ENCODE assay signal across 9 mouse cellular contexts in genomic region chr8:3387286-3387685, GRCm38 (mm10). TPM values are rescaled to one million over a fixed set of nuclear protein-coding genes. Genes with fewer than 3 reads are reported as not detected.
A peak's percentile ranks its signal among the peaks of the same experiment; 100 is the strongest.
DNase-seq lines count a peak whose midpoint lies in the region; ATAC-seq and TF ChIP-seq lines count a peak whose summit lies in the region.
"Had no signal": no experiment of that assay in that cellular context is flagged by ENCODE, and none has a peak within 500 bp of the region (broad histone marks: within the 10 kb centered on the region; RNA-seq: fewer than 3 reads in every experiment).

No protein-coding gene starts in this region.

- H3K27ac ChIP-seq in cortical plate, adult 2 months (ENCODE audit: insufficient read depth, low read length), result no peak overlapping the region
- H3K27ac ChIP-seq: heart, embryonic 15.5 days had no signal

- no peaks in the 10 kb centered on the region; the same call in 1 of the 2 replicates for H3K4me1 ChIP-seq in cortical plate, adult 2 months (ENCODE audit: control insufficient read depth, insufficient read depth, low read length)
- H3K4me1 ChIP-seq: heart, embryonic 15.5 days had no signal

- DNase-seq in CD4-positive helper T cell, adult 2 months (ENCODE audit: low read depth, low spot score), result peak; percentile 65
- DNase-seq in Muller cell, postnatal 12 days (ENCODE audit: inconsistent ontology term), result peak; percentile 28
- DNase-seq in layer of hippocampus, adult 18-20 months (ENCODE audit: low spot score in 2 of 2), result peak; percentile 33 to 72
- peak; percentile 70 for DNase-seq in lung, postnatal 25 days (ENCODE audit: low spot score)
- peak; percentile 48 for DNase-seq in right cerebral cortex, postnatal 25 days
- peak; percentile 77 for DNase-seq in urinary bladder, postnatal 14 days (ENCODE audit: low spot score)

- TF ChIP-seq CTCF in cortical plate, adult 2 months (IDR thresholded peaks at IDR 0.05; ENCODE audit: extremely low read depth, insufficient read depth, low read length), result peak; percentile 73

- peak; percentile 89 for ATAC-seq in granulocyte monocyte progenitor cell, adult 5-6 weeks (replicated peaks; ENCODE audit: poor library complexity, severe bottlenecking)

- TF ChIP-seq POLR2A in cortical plate, adult 2 months (IDR thresholded peaks at IDR 0.05; ENCODE audit: extremely low read depth, insufficient read depth, low read length), result no peak

- no peak overlapping the region for H3K4me3 ChIP-seq in cortical plate, adult 2 months (ENCODE audit: insufficient read depth, low read length)
- H3K4me3 ChIP-seq: heart, embryonic 15.5 days had no signal

RNA-seq across cellular contexts. Expression of gene Arhgef18, which starts 5.5 kb away (rescaled TPM):
- 33.0 and 34.2 TPM in 2 replicates for polyA plus RNA-seq in cortical plate, adult 2 months (2012; rRNA removed)
- 29.1 and 36.5 TPM in 2 replicates for total RNA-seq in granulocyte monocyte progenitor cell, adult 5-6 weeks (2014; fragmentation: Nextera tagmentation)
- total RNA-seq in granulocyte monocyte progenitor cell, adult 5-6 weeks (2017), result 24.7 and 25.2 TPM in 2 replicates
- total RNA-seq in layer of hippocampus, adult 18-20 months (2021), result 10 to 100 TPM; 49.0 to 51.3 TPM

RNA-seq across cellular contexts. Expression of gene A430078G23Rik, which starts 34.1 kb away (rescaled TPM):
- not detected in 2 replicates for polyA plus RNA-seq in cortical plate, adult 2 months (2012; rRNA removed)
- 18.7 and 25.6 TPM in 2 replicates for total RNA-seq in granulocyte monocyte progenitor cell, adult 5-6 weeks (2014; fragmentation: Nextera tagmentation)
- 10.5 and 14.7 TPM in 2 replicates for total RNA-seq in granulocyte monocyte progenitor cell, adult 5-6 weeks (2017)
- total RNA-seq in layer of hippocampus, adult 18-20 months (2021), result not detected

Comparison
In these comparisons a context has a peak if more than half of its experiments do, and no peak if none do; other contexts are left out.
1. RNA of gene A430078G23Rik, which starts 34.1 kb away (total RNA-seq): 10.5 to 25.6 TPM in granulocyte monocyte progenitor cell, adult 5-6 weeks; not detected in layer of hippocampus, adult 18-20 months; every median in the first group is over 10 times any median in the second.
2. Peak in every context shown above with its lines, with median percentiles within 50 percentile points of each other: DNase-seq.